Mouse (Mus musculus) heart, postnatal 10 days (tissue): ENCODE measurements around the gene Ptbp3. TPM values are rescaled to one million over a fixed set of nuclear protein-coding genes. Genes with fewer than 3 reads are reported as not detected.
A peak's percentile ranks its signal among the peaks of the same experiment; 100 is the strongest.

Experiments
- DNase-seq, 2 experiments: peaks; one replicate each; pipeline ENCODE4 v3.0.0; 2021
- intact Hi-C: fragments of 180-260 bp; cut with DNase I; formaldehyde crosslinking; loops from one replicate; pipeline ENCODE4 v1.15.1; 2025
- total RNA-seq, 2 experiments: library from RNA; stranded (reverse); gene quantifications; 2 replicates each; pipeline ENCODE4 v1.2.3; 2021

Gene Ptbp3
- total RNA-seq, 2 experiments from 2014 or later: 57.4 to 57.9 TPM

GRCm38 (mm10) chr4:59444085-59444484 lies 105.1 kb downstream of the Ptbp3 start:
- intact Hi-C loops: no loop called here
- no peak for DNase-seq

DNA sequence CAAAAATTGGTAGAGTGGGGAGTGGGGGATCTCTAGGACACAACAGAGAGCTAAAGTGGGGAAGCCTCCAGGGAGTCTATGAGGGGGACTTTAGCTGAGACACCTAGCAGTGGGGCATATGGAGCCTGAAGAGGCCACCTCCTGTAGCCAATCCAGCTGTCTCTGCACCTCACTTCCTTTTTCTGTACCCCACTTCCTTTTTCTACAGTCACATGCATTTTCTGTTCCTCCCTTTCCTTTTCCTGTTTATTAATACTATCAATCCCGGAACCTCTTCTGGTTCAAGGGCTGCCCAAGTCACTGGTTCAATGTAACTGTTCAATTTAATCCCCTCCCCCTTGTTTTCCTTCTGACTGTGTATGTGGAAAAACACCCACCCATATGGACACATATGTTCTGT lies 107.9 kb downstream of the Ptbp3 start:
- intact Hi-C loops: no loop called here

GRCm38 (mm10) chr4:59439960-59440359 lies 109.2 kb downstream of the Ptbp3 start:
- intact Hi-C loops: no loop called here

More for the DNA sequence above, 107.9 kb downstream of the Ptbp3 start:
- DNase-seq: no peak

GRCm38 (mm10) chr4:59439041-59439440 lies 110.1 kb downstream of the Ptbp3 start:
- DNase-seq: no peak
- intact Hi-C loops: no loop called here

More at GRCm38 (mm10) chr4:59439960-59440359, 109.2 kb downstream of the Ptbp3 start:
- peak; percentile 9 to 10 for DNase-seq

DNA sequence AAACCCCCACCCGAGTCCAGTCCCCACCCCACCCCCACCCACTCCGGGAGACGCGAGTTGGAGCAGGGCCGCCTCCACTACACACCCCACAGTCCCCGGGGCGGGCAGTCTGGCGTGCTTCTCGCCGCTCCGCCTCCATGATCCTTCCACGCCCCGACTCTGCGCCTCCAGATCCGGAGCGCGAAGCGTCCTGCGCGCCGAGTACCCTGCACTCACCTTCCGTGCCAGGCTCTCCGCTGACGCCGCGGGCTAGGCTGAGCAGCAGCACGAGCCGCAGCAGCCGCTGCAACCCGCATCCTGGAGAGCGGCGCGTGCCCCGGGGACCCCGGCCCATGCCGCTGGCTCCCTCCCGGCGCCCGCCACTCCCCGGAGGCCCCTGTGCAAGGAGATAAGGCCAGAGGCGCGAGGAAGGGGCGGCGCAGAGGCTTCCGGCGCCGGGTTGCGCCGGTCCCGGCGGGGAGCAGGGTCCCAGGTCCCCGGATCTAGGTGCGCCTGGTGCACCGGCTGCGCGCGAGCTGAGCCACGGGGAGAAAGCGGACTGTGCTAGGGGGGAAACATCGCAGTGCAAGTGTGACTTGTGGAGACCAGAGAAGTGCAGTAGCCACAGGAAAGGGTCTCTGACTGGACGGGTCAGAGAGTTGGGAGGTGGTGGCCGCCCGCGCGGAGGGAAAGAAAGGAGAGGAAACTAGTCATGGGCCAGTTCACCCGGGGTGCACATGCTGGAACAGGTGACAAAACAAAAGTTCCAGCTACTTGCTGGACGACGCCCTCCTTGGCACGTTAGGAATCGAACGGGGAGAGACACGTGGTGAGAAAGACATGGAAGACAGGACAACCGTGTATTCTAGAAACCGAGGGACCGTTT lies 110.9 kb downstream of the Ptbp3 start, which contains the start of gene Susd1:
Gene Susd1, minus strand, starts transcription at position 644 of the 865 bp plus-strand sequence.
- DNase-seq: peak; percentile 63
- intact Hi-C loops: no loop called here

DNA sequence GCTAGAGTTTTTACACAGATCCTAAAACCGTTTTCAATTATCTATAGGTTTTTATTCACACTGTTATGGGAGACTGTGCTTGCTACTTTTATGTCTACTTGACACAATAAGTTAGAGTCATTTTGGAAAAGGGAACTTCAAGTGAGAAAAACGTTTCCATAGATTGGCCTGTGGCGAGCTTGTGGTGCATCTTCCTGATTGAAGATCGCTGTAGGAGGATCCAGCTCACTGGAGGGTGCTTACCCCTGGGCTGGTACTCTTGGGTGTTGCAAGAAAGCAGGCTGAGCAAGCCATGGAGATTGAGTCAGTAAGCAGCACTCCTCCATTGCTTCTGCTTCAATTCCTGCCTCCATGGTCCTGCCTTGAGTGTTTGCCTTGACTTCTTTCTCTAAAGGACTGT lies 113.2 kb downstream of the Ptbp3 start:
- DNase-seq: no peak
- intact Hi-C loops: no loop called here

- intact Hi-C loops: no loop called here
- no peak for DNase-seq
These were observed 115.1 kb downstream of the Ptbp3 start for GRCm38 (mm10) chr4:59434039-59434438.

- intact Hi-C loops: no loop called here
- no peak for DNase-seq
These were observed 120.0 kb downstream of the Ptbp3 start for GRCm38 (mm10) chr4:59429128-59429527.

GRCm38 (mm10) chr4:59426429-59426828 lies 122.7 kb downstream of the Ptbp3 start:
- DNase-seq: no peak
- intact Hi-C loops: no loop called here

GRCm38 (mm10) chr4:59422808-59423207 lies 126.4 kb downstream of the Ptbp3 start:
- intact Hi-C loops: no loop called here
- no peak for DNase-seq

DNA sequence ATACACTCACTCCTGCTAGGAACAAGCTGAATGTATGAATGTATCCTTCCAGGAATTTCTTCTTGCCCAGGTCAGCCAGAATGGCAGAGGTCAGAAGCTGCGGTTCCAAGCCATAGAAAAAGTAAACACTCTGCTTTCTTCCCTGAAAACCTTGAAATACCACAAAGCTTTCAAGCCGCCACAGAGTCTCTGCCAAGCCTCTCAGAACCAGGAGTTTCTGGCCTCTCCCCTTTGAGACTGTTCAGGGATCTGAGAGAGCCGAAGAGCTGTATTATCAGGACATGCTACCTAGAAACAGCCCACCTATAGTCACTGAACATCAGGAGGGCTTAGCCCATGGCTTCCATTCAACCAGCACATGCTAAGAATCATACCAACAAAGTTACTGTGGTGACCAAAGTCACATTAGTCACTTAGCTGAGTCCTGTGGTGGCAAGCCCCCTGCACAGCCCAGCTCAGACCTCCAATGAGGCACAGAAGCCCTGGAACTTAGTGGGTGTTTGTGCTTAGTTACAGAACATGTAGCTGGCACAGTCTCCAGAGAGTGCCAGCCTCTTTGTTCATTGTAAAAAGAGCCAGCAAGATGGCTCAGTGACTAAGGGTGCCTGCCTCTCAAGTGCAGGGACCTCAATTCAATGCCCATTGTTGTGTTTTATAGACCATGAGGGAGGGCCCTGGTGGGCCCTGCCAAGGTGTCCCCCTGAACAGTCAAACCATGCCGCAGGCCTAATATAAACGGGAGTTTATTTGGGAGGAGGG lies 127.0 kb downstream of the Ptbp3 start:
- DNase-seq: no peak
- intact Hi-C loops: no loop called here

Other genes starting within 250 kb of the Ptbp3 start
- under 1 TPM; 0.47 to 0.91 TPM for gene Susd1, start 110.7 kb downstream of the Ptbp3 start, total RNA-seq
- gene Hsdl2, start 32.2 kb upstream of the Ptbp3 start, total RNA-seq: 100 to 1,000 TPM; 253 to 276 TPM
- 10 to 100 TPM; 10.8 to 11.3 TPM for gene E130308A19Rik, start 76.8 kb upstream of the Ptbp3 start, total RNA-seq